10 mouse cellular contexts compared by ENCODE assay signal in the genomic region with DNA sequence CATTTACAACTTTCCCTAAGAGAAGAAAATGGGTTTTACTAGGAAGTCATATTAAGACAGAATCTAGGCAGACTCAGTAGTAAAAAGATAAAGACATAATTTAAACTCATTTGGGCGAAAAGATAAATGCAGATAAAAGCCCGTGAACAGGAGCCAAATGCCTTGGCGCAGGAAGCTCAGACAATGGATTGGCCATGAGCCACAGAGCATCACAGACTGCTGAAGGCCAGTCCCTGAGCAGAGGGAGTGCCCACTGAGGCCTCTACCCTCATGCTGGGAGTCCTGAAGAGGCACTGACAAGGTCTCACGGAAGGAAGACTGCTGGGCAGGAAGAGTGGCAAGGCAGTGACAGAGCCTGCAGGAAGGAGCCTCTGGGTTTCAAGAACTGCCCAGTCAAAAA.
DNase-seq lines count a peak whose midpoint lies in the region; ATAC-seq and TF ChIP-seq lines count a peak whose summit lies in the region.
"Had no signal": no experiment of that assay in that cellular context is flagged by ENCODE, and none has a peak within 500 bp of the region (broad histone marks: within the 10 kb centered on the region; RNA-seq: fewer than 3 reads in every experiment).

No protein-coding gene starts in this region.

- H3K9ac ChIP-seq in heart, embryonic 11.5 days (ENCODE audit: low read depth, low read length), result no peak overlapping the region
- H3K9ac ChIP-seq in liver, postnatal 0 days (replicated peaks), result no peak overlapping the region

- H3K4me1 ChIP-seq in heart, embryonic 11.5 days (ENCODE audit: control insufficient read depth, insufficient read depth, low read length), result no peaks in the 10 kb centered on the region
- peaks cover 6% of the 10 kb centered on the region; the same call in 1 of the 2 replicates for H3K4me1 ChIP-seq in liver, postnatal 0 days (ENCODE audit: insufficient read depth)

- peak; percentile 18 to 29 for DNase-seq in heart, adult 18-20 months
- peak; percentile 46 for DNase-seq in Muller cell, postnatal 12 days (ENCODE audit: inconsistent ontology term)
- DNase-seq in kidney, adult 18-20 months, result peak; percentile 34
- DNase-seq in liver, postnatal 0 days, result peak; percentile 18
- DNase-seq in layer of hippocampus, postnatal 36 days, result no peak
- DNase-seq: layer of hippocampus, adult 9-11 months had no signal

- no peaks in the 10 kb centered on the region for H3K9me3 ChIP-seq in heart, embryonic 11.5 days (replicated peaks; ENCODE audit: control insufficient read depth, low read length)
- H3K9me3 ChIP-seq in liver, postnatal 0 days (ENCODE audit: low read length), result no peaks in the 10 kb centered on the region

- TF ChIP-seq CTCF in liver, postnatal 0 days (IDR thresholded peaks at IDR 0.05; ENCODE audit: low read depth), result no peak

- no peak overlapping the region for H3K4me2 ChIP-seq in heart, embryonic 11.5 days
- no peak overlapping the region for H3K4me2 ChIP-seq in liver, postnatal 0 days (ENCODE audit: low read depth, low read length)

- WGBS in heart, embryonic 11.5 days (ENCODE audit: insufficient replicate concordance), result 35% methylated on average over 4 of the region's 4 CpGs
- 19% methylated on average over 4 of the region's 4 CpGs for WGBS in liver, postnatal 0 days (ENCODE audit: insufficient replicate concordance)

- H3K36me3 ChIP-seq in heart, embryonic 11.5 days (ENCODE audit: control insufficient read depth, insufficient read depth, low read length), result no peaks in the 10 kb centered on the region
- no peaks in the 10 kb centered on the region for H3K36me3 ChIP-seq in liver, postnatal 0 days (replicated peaks; ENCODE audit: insufficient read depth, low read length)

- no peaks in the 10 kb centered on the region for H3K27me3 ChIP-seq in heart, embryonic 11.5 days (ENCODE audit: control insufficient read depth, insufficient read depth, low read length)
- H3K27me3 ChIP-seq in liver, postnatal 0 days (ENCODE audit: insufficient read depth, low read length), result no peaks in the 10 kb centered on the region

- no peak for TF ChIP-seq EP300 in liver, postnatal 0 days (IDR thresholded peaks at IDR 0.05; ENCODE audit: low read depth)

- no peak for ATAC-seq in heart, embryonic 11.5 days (replicated peaks; ENCODE audit: insufficient number of reproducible peaks, low FRiP score, low TSS enrichment)
- peak; percentile 38; the same call in 1 of the 2 replicates for ATAC-seq in liver, postnatal 0 days
- ATAC-seq in inflammation-experienced regulatory T-cells, adult 6 months, result no peak
- no peak for ATAC-seq in frontal cortex, adult (ENCODE audit: low TSS enrichment)
- ATAC-seq: midbrain, embryonic 16.5 days had no signal

- H3K27ac ChIP-seq in heart, embryonic 11.5 days (ENCODE audit: low read depth, low read length), result no peak overlapping the region
- H3K27ac ChIP-seq in liver, postnatal 0 days (ENCODE audit: low read depth), result no peak overlapping the region

- no peak overlapping the region for H3K4me3 ChIP-seq in heart, embryonic 11.5 days (ENCODE audit: low read depth, low read length)
- H3K4me3 ChIP-seq in liver, postnatal 0 days (ENCODE audit: low read depth, low read length), result no peak overlapping the region

Comparison
In these comparisons a context has a peak if more than half of its experiments do, and no peak if none do; other contexts are left out.
1. DNase-seq: peak in heart, adult 18-20 months (2 of 2), Muller cell, postnatal 12 days (single experiment), kidney, adult 18-20 months (single experiment) and liver, postnatal 0 days (single experiment); none in layer of hippocampus, postnatal 36 days (0 of 2).